Mouse (Mus musculus): Measurements from ENCODE around the gene Crybg1. TPM values are rescaled to one million over a fixed set of nuclear protein-coding genes. Genes with fewer than 3 reads are reported as not detected.
A peak's percentile ranks its signal among the peaks of the same experiment; 100 is the strongest.

Crybg1 gene
- polyA plus RNA-seq, 1 experiment from 2014 or later: 1.5 TPM

- no peak for ATAC-seq
Measured at GRCm38 (mm10) chr10:44112005-44112675, 36.5 kb downstream of the Crybg1 start.

GRCm38 (mm10) chr10:44111168-44111567 is 37.5 kb downstream of the Crybg1 start:
- TF ChIP-seq EP300 (IDR thresholded peaks at IDR 0.05; ENCODE audit: low read depth): no peak
- TF ChIP-seq CTCF (IDR thresholded peaks at IDR 0.05; ENCODE audit: low read depth): no peak
- 80% methylated on average over 10 of the region's 10 CpGs for WGBS (ENCODE audit: insufficient replicate concordance)
- H3K4me1 ChIP-seq (ENCODE audit: insufficient read depth): peaks cover 3% of the 10 kb centered on the region; the same call in 1 of the 2 replicates
- DNase-seq: no peak
- no peak overlapping the region for H3K4me3 ChIP-seq (ENCODE audit: low read depth, low read length)
- H3K9me3 ChIP-seq (ENCODE audit: low read length): no peaks in the 10 kb centered on the region
- H3K9ac ChIP-seq (replicated peaks): no peak overlapping the region
- ATAC-seq: no peak
- no peaks in the 10 kb centered on the region for H3K36me3 ChIP-seq (replicated peaks; ENCODE audit: insufficient read depth, low read length)
- H3K27ac ChIP-seq (ENCODE audit: low read depth): no peak overlapping the region
- H3K27me3 ChIP-seq (ENCODE audit: insufficient read depth, low read length): no peaks in the 10 kb centered on the region
- no peak overlapping the region for H3K4me2 ChIP-seq (ENCODE audit: low read depth, low read length)

More at GRCm38 (mm10) chr10:44112005-44112675, 36.5 kb downstream of the Crybg1 start:
- Histone ChIP-seq H3K4me3 (ENCODE audit: low read depth, low read length) (no peak overlapping the region), H3K27me3 (ENCODE audit: insufficient read depth, low read length) (no peaks in the 10 kb centered on the region), H3K9me3 (ENCODE audit: low read length) (no peaks in the 10 kb centered on the region), H3K4me1 (ENCODE audit: insufficient read depth) (peaks cover 3% of the 10 kb centered on the region; the same call in 1 of the 2 replicates), H3K4me2 (ENCODE audit: low read depth, low read length) (no peak overlapping the region), H3K27ac (ENCODE audit: low read depth) (no peak overlapping the region), H3K9ac (replicated peaks) (no peak overlapping the region), H3K36me3 (replicated peaks; ENCODE audit: insufficient read depth, low read length) (no peaks in the 10 kb centered on the region)
- no peak for TF ChIP-seq EP300 (IDR thresholded peaks at IDR 0.05; ENCODE audit: low read depth)
- no peak for TF ChIP-seq CTCF (IDR thresholded peaks at IDR 0.05; ENCODE audit: low read depth)
- DNase-seq: no peak
- WGBS (ENCODE audit: insufficient replicate concordance): 67% methylated on average over 12 of the region's 12 CpGs

GRCm38 (mm10) chr10:44110460-44110859 is 38.2 kb downstream of the Crybg1 start:
- peak; percentile 25 for DNase-seq
- Histone ChIP-seq H3K9ac (replicated peaks) (no peak overlapping the region), H3K4me2 (ENCODE audit: low read depth, low read length) (no peak overlapping the region), H3K36me3 (replicated peaks; ENCODE audit: insufficient read depth, low read length) (no peaks in the 10 kb centered on the region), H3K27ac (ENCODE audit: low read depth) (no peak overlapping the region), H3K4me1 (ENCODE audit: insufficient read depth) (peaks cover 3% of the 10 kb centered on the region; the same call in 1 of the 2 replicates), H3K27me3 (ENCODE audit: insufficient read depth, low read length) (no peaks in the 10 kb centered on the region), H3K9me3 (ENCODE audit: low read length) (no peaks in the 10 kb centered on the region), H3K4me3 (ENCODE audit: low read depth, low read length) (no peak overlapping the region)
- peak; percentile 70 for ATAC-seq
- TF ChIP-seq EP300 (IDR thresholded peaks at IDR 0.05; ENCODE audit: low read depth): no peak
- peak; percentile 23; the same call in 1 of the 2 replicates for TF ChIP-seq CTCF (IDR thresholded peaks at IDR 0.05; ENCODE audit: low read depth)

GRCm38 (mm10) chr10:44094794-44095193 is 53.9 kb downstream of the Crybg1 start:
- Histone ChIP-seq H3K27ac (ENCODE audit: low read depth) (no peak overlapping the region), H3K4me1 (ENCODE audit: insufficient read depth) (no peaks in the 10 kb centered on the region; the same call in 1 of the 2 replicates), H3K9me3 (ENCODE audit: low read length) (peaks cover 7% of the 10 kb centered on the region), H3K36me3 (replicated peaks; ENCODE audit: insufficient read depth, low read length) (no peaks in the 10 kb centered on the region), H3K4me3 (ENCODE audit: low read depth, low read length) (no peak overlapping the region), H3K4me2 (ENCODE audit: low read depth, low read length) (no peak overlapping the region), H3K9ac (replicated peaks) (no peak overlapping the region), H3K27me3 (ENCODE audit: insufficient read depth, low read length) (no peaks in the 10 kb centered on the region)
- DNase-seq (no peak), ATAC-seq (no peak)
- 73% methylated on average over 2 of the region's 2 CpGs for WGBS (ENCODE audit: insufficient replicate concordance)
- TF ChIP-seq CTCF (IDR thresholded peaks at IDR 0.05; ENCODE audit: low read depth): no peak
- no peak for TF ChIP-seq EP300 (IDR thresholded peaks at IDR 0.05; ENCODE audit: low read depth)

GRCm38 (mm10) chr10:44091757-44092156 is 56.9 kb downstream of the Crybg1 start:
- Histone ChIP-seq H3K36me3 (replicated peaks; ENCODE audit: insufficient read depth, low read length) (no peaks in the 10 kb centered on the region), H3K9ac (replicated peaks) (no peak overlapping the region), H3K4me3 (ENCODE audit: low read depth, low read length) (no peak overlapping the region), H3K27ac (ENCODE audit: low read depth) (no peak overlapping the region), H3K27me3 (ENCODE audit: insufficient read depth, low read length) (no peaks in the 10 kb centered on the region), H3K4me1 (ENCODE audit: insufficient read depth) (no peaks in the 10 kb centered on the region; the same call in 1 of the 2 replicates), H3K9me3 (ENCODE audit: low read length) (peaks cover 10% of the 10 kb centered on the region), H3K4me2 (ENCODE audit: low read depth, low read length) (no peak overlapping the region)
- TF ChIP-seq EP300 (IDR thresholded peaks at IDR 0.05; ENCODE audit: low read depth) (no peak), CTCF (IDR thresholded peaks at IDR 0.05; ENCODE audit: low read depth) (no peak)
- no peak for ATAC-seq
- 76% methylated on average over 2 of the region's 2 CpGs for WGBS (ENCODE audit: insufficient replicate concordance)
- DNase-seq: no peak

GRCm38 (mm10) chr10:44080351-44080750 is 68.3 kb downstream of the Crybg1 start:
- ATAC-seq (no peak), DNase-seq (no peak)
- WGBS (ENCODE audit: insufficient replicate concordance): 77% methylated on average over 6 of the region's 6 CpGs
- H3K27me3 ChIP-seq (ENCODE audit: insufficient read depth, low read length): no peaks in the 10 kb centered on the region
- no peak for TF ChIP-seq EP300 (IDR thresholded peaks at IDR 0.05; ENCODE audit: low read depth)
- no peak for TF ChIP-seq CTCF (IDR thresholded peaks at IDR 0.05; ENCODE audit: low read depth)
- H3K9me3 ChIP-seq (ENCODE audit: low read length): no peaks in the 10 kb centered on the region
- H3K9ac ChIP-seq (replicated peaks): no peak overlapping the region
- no peaks in the 10 kb centered on the region for H3K4me1 ChIP-seq (ENCODE audit: insufficient read depth)
- H3K36me3 ChIP-seq (replicated peaks; ENCODE audit: insufficient read depth, low read length): no peaks in the 10 kb centered on the region
- no peak overlapping the region for H3K27ac ChIP-seq (ENCODE audit: low read depth)
- no peak overlapping the region for H3K4me3 ChIP-seq (ENCODE audit: low read depth, low read length)
- H3K4me2 ChIP-seq (ENCODE audit: low read depth, low read length): no peak overlapping the region
